Mouse (Mus musculus) heart, postnatal 0 days (tissue): ENCODE measurements at regions not wholly inside any gene's neighbourhood (a gene's known extent, or its start where the extent isn't known, plus 50 kb on each side); places are given as distances from the start of the nearest gene placed in this dataset.

Source experiments
- CTCF ChIP-seq: IDR thresholded peaks from 2 replicates; pipeline ENCODE4 v1.5.1; 2016; ENCODE audit warnings: antibody characterized with exemption, control low read depth, low read depth
- EP300 ChIP-seq: IDR thresholded peaks from 2 replicates; pipeline ENCODE4 v1.6.1; 2016; ENCODE audit warnings: antibody characterized with exemption, low read depth

- TF ChIP-seq CTCF (no peak), EP300 (no peak)
Observed at GRCm38 (mm10) chr14:78160819-78161218, 72.0 kb upstream of the Fam216b start.
